Mouse (Mus musculus) bone marrow macrophage, adult 2 months (primary cell): ENCODE measurements around the gene Tipin. TPM values are rescaled to one million over a fixed set of nuclear protein-coding genes. Genes with fewer than 3 reads are reported as not detected.

ENCODE experiments used
- H3K27ac ChIP-seq: 2 replicates; pipeline ENCODE4 v1.5.1; 2012; ENCODE audit warnings: low read depth, low read length; ENCODE audit not compliant: insufficient read depth
- H3K4me1 ChIP-seq: 2 replicates; pipeline ENCODE4 v1.6.1; 2012; ENCODE audit warnings: low read length; ENCODE audit not compliant: control insufficient read depth, insufficient read depth
- H3K4me3 ChIP-seq: 2 replicates; pipeline ENCODE4 v1.5.1; 2012; ENCODE audit warnings: mild to moderate bottlenecking, low read length, moderate library complexity; ENCODE audit not compliant: insufficient read depth
- CTCF ChIP-seq: IDR thresholded peaks from 2 replicates; pipeline ENCODE4 v1.5.1; 2012; ENCODE audit warnings: low read depth, mild to moderate bottlenecking, low read length, moderate library complexity
- POLR2A ChIP-seq: IDR thresholded peaks from 2 replicates; pipeline ENCODE4 v1.6.1; 2012; ENCODE audit warnings: mild to moderate bottlenecking, low read depth, low read length, borderline replicate concordance
- polyA plus RNA-seq: library from polyadenylated mRNA; stranded (reverse); fragments of >200 nt; gene quantifications from 2 replicates; pipeline ENCODE4 v1.2.4, GENCODE M21; 2012; ENCODE audit not compliant: missing spikeins, insufficient read depth, insufficient read length

Gene Tipin
- polyA plus RNA-seq, 1 experiment = 29.6 TPM

- H3K4me3 ChIP-seq = peak overlapping the region; percentile 91
- H3K4me1 ChIP-seq = peaks cover 5% of the 10 kb centered on the region
- H3K27ac ChIP-seq = peak overlapping the region; percentile 92
- TF ChIP-seq CTCF (no peak), POLR2A (no peak; the same call in 1 of the 2 replicates)
These were observed 59.2 kb downstream of the Tipin start for GRCm38 (mm10) chr9:64340351-64341253.

DNA sequence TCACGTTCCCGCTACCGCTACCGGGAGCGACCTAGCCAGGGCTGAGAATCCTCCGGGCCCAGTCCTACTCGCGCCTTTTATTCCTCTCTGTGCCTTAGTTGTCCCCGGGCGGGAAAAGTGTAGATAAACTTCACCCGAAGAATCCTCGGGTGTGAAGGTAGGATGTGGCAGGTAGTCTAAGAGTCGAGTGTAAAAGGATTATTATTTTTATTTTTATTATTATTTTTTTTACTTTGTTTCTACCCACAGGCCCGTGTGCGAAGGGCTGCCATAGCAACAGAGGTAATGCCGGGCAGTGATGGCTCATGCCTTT lies 59.8 kb downstream of the Tipin start, which contains the start of gene Dis3l:
Gene Dis3l (minus strand): TSS at position 35 of the 313 bp plus-strand sequence.
- TF ChIP-seq CTCF (no peak), POLR2A (no peak)
- Histone ChIP-seq H3K4me3 (peak within 1 kb of the TSS; percentile 91), H3K4me1 (peaks cover 5% of the 10 kb centered on the region), H3K27ac (peak within 1 kb of the TSS; percentile 92)

GRCm38 (mm10) chr9:64341671-64342070 lies 60.3 kb downstream of the Tipin start:
- TF ChIP-seq POLR2A (no peak), CTCF (no peak)
- H3K4me1 ChIP-seq = peaks cover 5% of the 10 kb centered on the region
- peak overlapping the region; percentile 91 for H3K4me3 ChIP-seq
- no peak overlapping the region for H3K27ac ChIP-seq

GRCm38 (mm10) chr9:64343656-64344055 lies 62.3 kb downstream of the Tipin start:
- TF ChIP-seq POLR2A = no peak
- TF ChIP-seq CTCF = no peak
- Histone ChIP-seq H3K4me3 (no peak overlapping the region), H3K27ac (no peak overlapping the region), H3K4me1 (peaks cover 5% of the 10 kb centered on the region)

- Histone ChIP-seq H3K4me3 (no peak overlapping the region), H3K27ac (no peak overlapping the region), H3K4me1 (0 out of 2 replicates have a peak, but pooled peaks cover 2% of the 10 kb centered on the region)
- TF ChIP-seq POLR2A = no peak
- no peak for TF ChIP-seq CTCF
These were observed 64.5 kb downstream of the Tipin start for GRCm38 (mm10) chr9:64345931-64346330.

GRCm38 (mm10) chr9:64347377-64347776 lies 66.0 kb downstream of the Tipin start:
- Histone ChIP-seq H3K4me3 (no peak overlapping the region), H3K4me1 (0 out of 2 replicates have a peak, but pooled peaks cover 2% of the 10 kb centered on the region), H3K27ac (no peak overlapping the region)
- no peak for TF ChIP-seq POLR2A
- TF ChIP-seq CTCF = no peak

DNA sequence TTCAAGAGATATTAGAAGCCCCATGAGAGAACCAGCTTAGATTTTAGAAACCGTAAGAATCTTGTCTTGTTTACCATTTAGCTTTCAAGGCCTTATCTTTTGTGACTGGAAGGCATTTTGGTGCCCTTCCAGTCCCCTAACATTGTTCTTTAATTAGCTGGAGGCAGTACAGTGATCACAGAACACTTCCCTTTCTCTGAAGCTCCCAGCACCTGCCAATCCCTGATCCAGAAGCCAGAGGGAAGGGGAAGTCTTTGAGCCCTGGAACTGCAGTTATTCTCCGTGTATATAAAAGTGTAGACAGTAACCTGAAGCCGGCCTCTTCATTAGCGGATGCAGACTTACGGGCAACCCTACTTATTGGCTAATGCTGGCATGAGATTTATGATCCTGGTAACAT lies 68.1 kb downstream of the Tipin start:
- Histone ChIP-seq H3K4me3 (no peak overlapping the region), H3K27ac (no peak overlapping the region), H3K4me1 (0 out of 2 replicates have a peak, but pooled peaks cover 2% of the 10 kb centered on the region)
- no peak for TF ChIP-seq POLR2A
- TF ChIP-seq CTCF = no peak

DNA sequence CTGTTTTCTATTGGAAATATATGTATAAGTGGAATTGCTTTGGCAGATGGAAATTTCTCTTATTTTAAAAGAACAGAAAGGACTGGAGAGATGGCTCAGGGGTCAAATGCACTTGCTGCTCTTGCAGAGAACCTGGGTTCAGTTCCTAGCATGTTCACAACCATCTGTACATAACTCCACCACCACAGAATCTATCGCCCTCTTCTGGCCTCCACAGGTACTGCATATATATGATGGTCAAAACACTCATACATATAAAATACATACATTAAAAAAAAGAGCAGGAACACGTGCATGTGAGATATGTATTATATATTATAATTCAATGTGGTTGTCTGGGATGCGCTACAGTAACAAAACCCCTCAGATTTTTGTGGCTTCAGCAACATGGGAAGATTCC lies 69.8 kb downstream of the Tipin start:
- H3K4me3 ChIP-seq = no peak overlapping the region
- H3K27ac ChIP-seq = no peak overlapping the region
- TF ChIP-seq POLR2A (no peak), CTCF (no peak)
- 0 out of 2 replicates have a peak, but pooled peaks cover 2% of the 10 kb centered on the region for H3K4me1 ChIP-seq

Other genes starting within 250 kb of the Tipin start
- not detected in 2 replicates for gene Lctl, start 164.4 kb upstream of the Tipin start, polyA plus RNA-seq
- 16.9 and 22.3 TPM in 2 replicates for gene Zwilch, start 108.5 kb upstream of the Tipin start, polyA plus RNA-seq
- 1,013 and 1,015 TPM in 2 replicates for gene Rpl4, start 108.2 kb upstream of the Tipin start, polyA plus RNA-seq
- 53.5 and 58.0 TPM in 2 replicates for gene Snapc5, start 102.3 kb upstream of the Tipin start, polyA plus RNA-seq
- gene Uchl4, start 46.4 kb upstream of the Tipin start, polyA plus RNA-seq = 1.9 and 2.1 TPM in 2 replicates
- gene Map2k1, start 27.9 kb upstream of the Tipin start, polyA plus RNA-seq = 79.9 and 83.4 TPM in 2 replicates
- gene Dis3l, start 59.7 kb downstream of the Tipin start, polyA plus RNA-seq = 13.2 and 14.7 TPM in 2 replicates
- not detected in 2 replicates for gene Megf11, start 104.0 kb downstream of the Tipin start, polyA plus RNA-seq